Mouse (Mus musculus): ENCODE results near the gene Ccnd2.

Ccnd2 gene

DNA sequence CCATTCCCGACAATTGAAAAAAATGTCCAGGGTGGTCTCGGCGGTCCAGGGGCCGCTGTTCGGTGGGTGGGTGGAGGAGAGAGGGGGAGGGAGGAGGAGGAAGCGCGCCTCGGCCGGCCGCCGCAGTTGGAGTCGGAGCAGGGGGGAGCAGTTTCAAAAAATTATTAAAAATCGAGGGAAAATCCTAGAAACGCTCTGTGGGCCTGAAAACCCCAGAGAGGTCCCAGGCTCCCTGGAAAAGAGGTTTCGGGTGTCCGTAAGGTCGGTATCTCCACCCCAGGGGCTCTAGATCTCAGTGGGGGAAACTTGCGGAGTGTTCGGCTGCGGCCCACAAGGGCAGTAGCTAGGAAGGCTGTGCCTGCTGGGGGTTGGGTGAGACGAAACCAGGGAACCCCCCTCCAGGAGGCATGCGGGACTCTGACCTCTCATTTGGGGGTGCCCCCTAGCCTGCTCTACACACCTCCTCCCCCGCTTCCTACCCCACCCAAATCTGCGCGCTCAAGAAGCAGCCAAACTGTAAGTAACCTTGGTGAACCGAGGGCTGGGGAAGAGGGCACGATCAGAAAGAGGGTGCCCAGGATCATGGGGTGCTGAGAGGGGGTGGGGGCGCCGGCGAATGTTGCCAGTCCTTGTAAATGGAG lies 2.6 kb downstream of the Ccnd2 start:
- in situ Hi-C loops (cut with MboI; ENCODE audit: unreplicated experiment in 2 of 2), result loop anchor here (5.0 to 25.0 kb wide), 8 partner anchors 123 to 1213 kb away; partner anchors contain the start of genes Foxm1 (in 1 of the 2), Parp11 (in 1 of the 2), Rhno1 (in 1 of the 2) and Tulp3 (in 1 of the 2)

GRCm38 (mm10) chr6:127148526-127149302 lies 3.3 kb downstream of the Ccnd2 start:
- in situ Hi-C loops (cut with MboI; ENCODE audit: unreplicated experiment in 2 of 2), result loop anchor here (5.0 to 25.0 kb wide), 8 partner anchors 124 to 1214 kb away; partner anchors contain the start of genes Foxm1 (in 1 of the 2), Parp11 (in 1 of the 2), Rhno1 (in 1 of the 2) and Tulp3 (in 1 of the 2)

GRCm38 (mm10) chr6:127147665-127148064 lies 4.3 kb downstream of the Ccnd2 start:
- in situ Hi-C loops (cut with MboI; ENCODE audit: unreplicated experiment in 2 of 2), result loop anchor here (5.0 to 25.0 kb wide), 8 partner anchors 125 to 1215 kb away; partner anchors contain the start of genes Foxm1 (in 1 of the 2), Parp11 (in 1 of the 2), Rhno1 (in 1 of the 2) and Tulp3 (in 1 of the 2)

DNA sequence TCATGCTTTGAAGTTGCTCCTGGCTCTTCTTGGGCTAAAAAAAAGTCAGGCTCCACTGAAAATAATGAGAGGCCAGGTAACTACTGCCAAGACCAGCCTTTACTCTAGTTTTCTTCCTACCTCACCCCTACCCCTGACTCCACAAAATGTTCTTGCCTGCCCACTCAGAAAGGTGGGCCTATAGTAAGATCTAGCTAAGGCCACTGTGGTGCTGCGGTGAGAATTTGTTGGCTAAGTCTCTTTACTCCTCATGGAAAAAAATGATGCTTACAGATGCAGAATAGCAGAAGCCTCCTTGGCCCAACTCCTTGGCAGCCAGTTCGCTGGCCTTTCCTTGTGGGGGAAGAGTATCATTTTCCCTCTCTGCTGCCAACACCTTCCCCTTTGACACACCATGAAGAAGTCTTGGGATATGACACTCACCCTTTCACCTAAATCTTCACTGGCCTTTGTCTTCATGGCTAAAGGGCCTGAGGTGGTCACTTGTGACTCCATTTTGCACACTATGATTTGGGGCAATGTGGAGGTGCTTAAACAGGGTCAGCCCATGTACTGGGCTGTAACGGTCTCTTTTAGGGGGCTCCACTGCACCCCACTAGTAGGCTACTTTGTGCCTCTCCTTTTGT lies 5.6 kb downstream of the Ccnd2 start:
- in situ Hi-C loops (cut with MboI; ENCODE audit: unreplicated experiment in 2 of 2), result loop anchor here (5.0 to 25.0 kb wide), 8 partner anchors 126 to 1216 kb away; partner anchors contain the start of genes Foxm1 (in 1 of the 2), Parp11 (in 1 of the 2), Rhno1 (in 1 of the 2) and Tulp3 (in 1 of the 2)

- in situ Hi-C loops (cut with MboI; ENCODE audit: unreplicated experiment in 2 of 2), result loop anchor here (5.0 to 25.0 kb wide), 8 partner anchors 127 to 1217 kb away; partner anchors contain the start of genes Foxm1 (in 1 of the 2), Parp11 (in 1 of the 2), Rhno1 (in 1 of the 2) and Tulp3 (in 1 of the 2)
Observed at GRCm38 (mm10) chr6:127145464-127146190, 6.4 kb downstream of the Ccnd2 start.

DNA sequence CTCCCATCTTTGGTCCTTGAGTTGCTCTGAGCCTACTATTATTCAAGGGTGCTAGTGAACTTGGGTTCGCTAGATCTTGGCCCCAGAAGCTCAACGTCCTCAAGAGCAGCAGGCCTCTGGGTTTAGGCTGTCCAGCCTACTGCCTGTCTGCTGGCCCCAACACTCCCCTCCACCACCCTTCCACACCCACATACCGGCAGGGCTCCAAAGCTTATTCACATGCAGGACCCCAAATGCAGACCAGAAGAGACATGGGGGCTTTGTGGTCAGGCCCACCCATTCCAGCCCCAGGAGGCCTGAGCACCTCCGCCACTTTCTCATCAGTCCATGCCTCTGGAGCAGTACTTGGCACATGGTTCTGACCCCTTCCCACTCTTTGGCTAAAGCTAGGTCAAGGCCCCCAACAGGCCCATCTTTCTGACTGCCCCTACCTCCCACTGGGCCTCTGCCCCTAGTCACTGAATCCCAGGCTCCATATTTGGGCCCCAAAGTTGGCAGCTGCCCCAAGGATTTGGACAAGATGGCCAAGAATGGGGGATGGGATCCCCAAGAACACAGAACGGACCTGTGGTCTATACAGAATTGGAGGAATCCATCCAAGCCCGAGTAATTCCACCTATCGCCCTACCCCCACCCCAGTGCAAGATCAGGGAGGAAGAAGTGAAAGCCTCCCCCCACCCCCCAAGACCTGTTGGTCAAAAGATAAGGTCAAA lies 8.3 kb downstream of the Ccnd2 start:
- in situ Hi-C loops (cut with MboI; ENCODE audit: unreplicated experiment in 2 of 2), result loop anchor here (10.0 to 25.0 kb wide), 3 partner anchors 179 to 1219 kb away; partner anchors contain the start of genes Foxm1 (in 1 of the 2), Rhno1 (in 1 of the 2) and Tulp3 (in 1 of the 2)

DNA sequence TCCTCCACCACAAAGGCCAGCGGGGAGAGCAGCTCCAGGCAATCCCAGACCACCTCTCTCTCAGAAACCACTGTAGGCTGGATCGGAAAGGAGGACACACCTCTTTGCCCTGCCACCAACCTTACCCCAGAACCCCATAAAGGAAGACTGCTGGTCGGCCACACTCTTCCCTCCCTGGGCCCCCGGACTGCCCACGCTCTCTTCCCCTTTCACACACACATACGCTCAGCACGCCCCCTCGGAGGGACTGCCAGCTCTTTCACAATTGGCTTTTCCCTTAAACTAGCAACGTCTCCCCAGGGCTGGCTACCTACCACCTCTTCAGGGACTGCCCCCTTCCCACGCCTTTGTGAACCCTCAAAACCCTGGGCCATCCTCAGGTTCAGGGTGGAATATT lies 8.9 kb downstream of the Ccnd2 start:
- in situ Hi-C loops (cut with MboI; ENCODE audit: unreplicated experiment in 2 of 2), result loop anchor here (10.0 to 25.0 kb wide), 3 partner anchors 178 to 1219 kb away; partner anchors contain the start of genes Foxm1 (in 1 of the 2), Rhno1 (in 1 of the 2) and Tulp3 (in 1 of the 2)

DNA sequence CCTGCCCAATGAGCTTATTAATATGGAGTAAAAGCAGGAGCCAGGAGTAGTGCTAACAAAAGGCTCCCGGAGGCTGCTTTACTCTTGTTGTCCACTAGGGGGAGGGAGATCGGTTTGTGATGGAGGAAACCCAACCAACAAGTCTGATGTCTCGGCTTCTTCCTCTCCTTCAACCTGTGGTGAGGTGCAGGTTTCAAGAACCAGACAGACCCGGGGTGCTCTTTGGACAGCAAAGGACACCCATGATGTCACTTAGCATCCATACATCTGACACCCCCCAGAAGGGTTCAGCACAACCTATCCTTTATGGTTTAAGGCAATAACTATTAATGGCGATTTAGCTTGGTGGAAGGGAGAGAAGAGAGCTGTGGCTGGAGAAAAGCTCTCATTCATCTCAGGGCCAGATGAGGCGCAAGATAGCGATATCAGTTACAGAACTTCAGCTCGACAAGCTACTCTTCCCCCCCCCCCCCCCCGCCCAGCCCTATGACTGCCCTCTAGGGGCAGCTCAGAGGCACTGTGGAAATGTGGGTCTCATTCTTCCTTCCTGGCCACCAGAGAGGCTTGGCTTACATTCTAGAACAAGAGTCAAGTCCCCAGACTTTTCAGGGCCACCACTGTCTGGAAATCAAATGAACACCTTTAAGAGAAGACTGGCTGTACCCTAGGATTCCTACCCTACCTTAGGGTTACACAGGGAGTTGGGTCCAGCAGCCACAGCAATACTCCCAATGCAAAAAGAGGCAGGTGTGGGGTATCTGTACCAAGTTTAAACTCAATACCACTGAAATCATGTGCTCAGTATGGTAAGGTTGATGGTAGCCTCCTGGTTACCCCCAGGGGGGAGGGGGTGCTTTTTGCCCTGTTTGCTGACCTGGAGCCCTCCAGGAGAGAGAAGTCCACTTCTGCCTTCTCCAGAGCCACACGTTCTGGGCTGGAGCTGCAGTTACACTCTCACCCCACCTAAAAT lies 9.6 kb downstream of the Ccnd2 start:
- in situ Hi-C loops (cut with MboI; ENCODE audit: unreplicated experiment in 2 of 2), result loop anchor here (10.0 to 25.0 kb wide), 3 partner anchors 178 to 1220 kb away; partner anchors contain the start of genes Foxm1 (in 1 of the 2), Rhno1 (in 1 of the 2) and Tulp3 (in 1 of the 2)

- in situ Hi-C loops (cut with MboI; ENCODE audit: unreplicated experiment in 2 of 2), result loop anchor here in 1 of 2 experiments (25.0 kb wide), 1 partner anchor 1223 kb away; the partner anchor contains the start of genes Foxm1, Rhno1 and Tulp3
Observed at GRCm38 (mm10) chr6:127138962-127139361, 13.0 kb downstream of the Ccnd2 start.

- in situ Hi-C loops (cut with MboI; ENCODE audit: unreplicated experiment in 2 of 2), result loop anchor here in 1 of 2 experiments (25.0 kb wide), 1 partner anchor 1229 kb away; the partner anchor contains the start of genes Foxm1, Rhno1 and Tulp3
Observed at GRCm38 (mm10) chr6:127133433-127134245, 18.4 kb downstream of the Ccnd2 start.

- in situ Hi-C loops (cut with MboI; ENCODE audit: unreplicated experiment in 2 of 2), result loop anchor here in 1 of 2 experiments (25.0 kb wide), 1 partner anchor 1230 kb away; the partner anchor contains the start of genes Foxm1, Rhno1 and Tulp3
Observed at GRCm38 (mm10) chr6:127132719-127133118, 19.3 kb downstream of the Ccnd2 start.

- in situ Hi-C loops (cut with MboI; ENCODE audit: unreplicated experiment in 2 of 2), result loop anchor here in 1 of 2 experiments (25.0 kb wide), 1 partner anchor 1230 kb away; the partner anchor contains the start of genes Foxm1, Rhno1 and Tulp3
Observed at GRCm38 (mm10) chr6:127131946-127132345, 20.0 kb downstream of the Ccnd2 start.

DNA sequence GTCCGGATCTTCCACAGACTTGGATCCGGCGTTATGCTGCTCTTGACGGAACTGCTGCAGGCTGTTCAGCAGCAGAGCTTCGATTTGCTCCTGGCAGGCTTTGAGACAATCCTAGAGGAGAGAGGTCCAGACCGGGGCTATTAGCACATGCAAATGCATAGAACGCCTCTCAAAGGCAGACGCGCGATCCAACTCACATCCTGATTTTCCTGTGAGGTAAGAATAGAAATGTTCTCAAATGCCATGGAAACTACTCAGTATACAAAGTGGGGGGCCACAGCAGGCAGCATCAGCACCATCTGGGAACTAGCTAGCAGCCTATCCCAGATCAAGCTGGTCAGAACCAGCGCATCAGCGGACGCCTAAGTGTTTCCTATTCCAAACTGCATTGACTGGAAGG lies 21.6 kb downstream of the Ccnd2 start:
- in situ Hi-C loops (cut with MboI; ENCODE audit: unreplicated experiment in 2 of 2), result loop anchor here in 1 of 2 experiments (25.0 kb wide), 1 partner anchor 1232 kb away; the partner anchor contains the start of genes Foxm1, Rhno1 and Tulp3

- in situ Hi-C loops (cut with MboI; ENCODE audit: unreplicated experiment in 2 of 2), result loop anchor here in 1 of 2 experiments (10.0 to 25.0 kb wide), 2 partner anchors 325 to 1233 kb away; partner anchors contain the start of genes Foxm1, Rhno1 and Tulp3
Observed at GRCm38 (mm10) chr6:127129659-127130058, 22.3 kb downstream of the Ccnd2 start.

DNA sequence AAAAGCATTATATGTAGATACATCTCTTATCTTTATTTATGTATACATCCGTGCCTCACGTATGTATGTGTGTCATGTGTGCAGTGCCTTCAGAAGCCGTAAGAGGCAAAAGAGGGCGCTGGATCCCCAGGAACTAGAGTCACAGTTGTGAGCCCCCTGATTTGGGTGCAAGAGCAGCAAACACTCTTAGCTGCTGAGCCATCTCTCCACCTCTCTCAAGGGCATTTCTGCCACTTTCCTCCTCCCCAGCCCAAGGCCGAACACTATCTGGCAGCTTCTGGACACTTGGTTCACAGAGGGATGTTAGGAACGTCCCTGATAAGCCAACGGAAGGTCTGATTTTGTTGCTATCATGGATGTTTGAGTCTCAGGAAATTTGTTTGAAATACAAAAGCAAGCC lies 28.5 kb downstream of the Ccnd2 start:
- in situ Hi-C loops (cut with MboI; ENCODE audit: unreplicated experiment in 2 of 2), result loop anchor here (10.0 to 25.0 kb wide), 2 partner anchors 311 to 319 kb away; no protein-coding TSS in a partner anchor

DNA sequence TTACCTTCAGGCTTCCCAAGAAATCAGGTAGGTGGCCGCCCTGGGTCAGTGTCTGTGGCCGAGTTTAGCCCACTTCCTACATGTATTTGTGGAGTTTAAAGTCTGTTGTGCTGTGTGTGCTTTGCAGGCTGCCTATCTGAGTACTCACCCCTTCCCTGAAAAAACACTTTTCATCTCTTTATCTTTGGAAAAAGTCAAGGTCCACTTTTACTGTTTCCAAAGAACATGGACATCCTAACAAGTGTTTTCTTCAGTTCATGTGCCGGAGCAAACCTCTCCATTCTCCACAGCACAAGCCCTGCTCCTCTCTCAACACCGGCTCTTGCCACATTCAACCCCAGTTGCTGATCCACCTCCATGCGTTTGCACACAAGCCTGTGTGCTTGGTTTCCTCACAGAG lies 29.0 kb downstream of the Ccnd2 start:
- in situ Hi-C loops (cut with MboI; ENCODE audit: unreplicated experiment in 2 of 2), result loop anchor here (10.0 to 25.0 kb wide), 2 partner anchors 311 to 318 kb away; no protein-coding TSS in a partner anchor
